Mouse (Mus musculus) C3H10T1/2 (cell line): ENCODE measurements around the gene Pdx1. TPM values are rescaled to one million over a fixed set of nuclear protein-coding genes. Genes with fewer than 3 reads are reported as not detected.

Source experiments
- polyA plus RNA-seq, 2 experiments: library from polyadenylated mRNA; unstranded; fragments of >200 nt; fragmentation: generic; extraction: Trizol; gene quantifications; one replicate each; pipeline ENCODE4 v1.2.1; 2012; ENCODE audit warnings: missing spikeins in 2 of 2

Pdx1 gene
- polyA plus RNA-seq = not detected

GRCm38 (mm10) chr5:147269926-147270672 lies at the start of gene Pdx1:
Pdx1 (plus strand) TSS chr5:147269959.

GRCm38 (mm10) chr5:147306638-147307397 lies 37.1 kb downstream of the Pdx1 start, which contains the start of gene Cdx2:
Cdx2 (minus strand) TSS chr5:147307270.

GRCm38 (mm10) chr5:147322183-147322582 lies 52.4 kb downstream of the Pdx1 start, which contains the start of gene Urad:
Urad (minus strand) TSS chr5:147322440.

Other genes starting within 250 kb of the Pdx1 start
- 1 to 10 TPM in 1 of 2 experiments, under 1 TPM in 1; 0.42 to 2.3 TPM for gene Lnx2, start 193.4 kb upstream of the Pdx1 start, polyA plus RNA-seq
- gene Polr1d, start 192.9 kb upstream of the Pdx1 start, polyA plus RNA-seq = 100 to 1,000 TPM in 1 of 2 experiments, 10 to 100 TPM in 1; 82.8 to 103 TPM
- not detected for gene Gsx1, start 81.3 kb upstream of the Pdx1 start, polyA plus RNA-seq
- gene Cdx2, start 37.3 kb downstream of the Pdx1 start, polyA plus RNA-seq = not detected
- gene Urad, start 52.5 kb downstream of the Pdx1 start, polyA plus RNA-seq = not detected
- gene Flt3, start 130.5 kb downstream of the Pdx1 start, polyA plus RNA-seq = under 1 TPM; 0.01 TPM
- 10 to 100 TPM in 1 of 2 experiments, 1 to 10 TPM in 1; 2.5 to 15.3 TPM for gene Pan3, start 160.2 kb downstream of the Pdx1 start, polyA plus RNA-seq